Mouse (Mus musculus) adrenal gland, adult 8-10 months (tissue): ENCODE results near the gene Fv1. TPM values are rescaled to one million over a fixed set of nuclear protein-coding genes. Genes with fewer than 3 reads are reported as not detected.
A peak's percentile ranks its signal among the peaks of the same experiment; 100 is the strongest.
"Not testable (repeated sequence)": the region's sequence is repeated elsewhere in the genome, so short reads cannot be mapped to it uniquely, and the experiment has no call there.

ENCODE experiments used
- DNase-seq: peaks from one replicate; pipeline ENCODE4 v3.0.0; 2022
- total RNA-seq, 4 experiments: library from RNA; stranded (reverse); gene quantifications; 2 replicates each; pipeline ENCODE4 v1.2.4; 2022

Fv1 gene
- 10 to 100 TPM; 10.8 to 16.2 (median 13.3) TPM for total RNA-seq

GRCm38 (mm10) chr4:147868450-147869031 is at the start of gene Fv1, which contains the start of gene Miip:
TSS of gene Fv1 (plus strand) at chr4:147868979.
TSS of gene Miip (minus strand) at chr4:147868816.
- DNase-seq: peak; percentile 97

DNA sequence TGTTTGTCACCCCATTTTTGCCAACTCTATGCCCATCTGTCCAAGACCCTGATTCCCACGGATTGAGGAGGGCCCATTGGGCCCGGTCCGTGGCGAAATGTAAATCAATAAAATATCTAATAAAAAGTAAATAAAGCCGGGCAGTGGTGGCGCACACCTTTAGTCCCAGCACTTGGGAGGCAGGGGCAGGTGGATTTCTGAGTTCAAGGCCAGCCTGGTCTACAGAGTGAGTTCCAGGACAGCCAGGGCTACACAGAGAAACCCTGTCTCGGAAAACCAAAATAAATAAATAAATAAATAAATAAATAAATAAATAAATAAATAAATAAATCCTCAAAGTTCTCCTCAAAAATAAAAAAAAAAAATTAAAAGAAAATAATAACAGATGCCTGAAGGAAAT is 49.1 kb upstream of the Fv1 start:
- not testable (repeated sequence) for DNase-seq

- DNase-seq: not testable (repeated sequence)
These were observed 47.4 kb upstream of the Fv1 start for GRCm38 (mm10) chr4:147821414-147821813.

GRCm38 (mm10) chr4:147824389-147824788 is 44.4 kb upstream of the Fv1 start:
- DNase-seq: no peak

DNA sequence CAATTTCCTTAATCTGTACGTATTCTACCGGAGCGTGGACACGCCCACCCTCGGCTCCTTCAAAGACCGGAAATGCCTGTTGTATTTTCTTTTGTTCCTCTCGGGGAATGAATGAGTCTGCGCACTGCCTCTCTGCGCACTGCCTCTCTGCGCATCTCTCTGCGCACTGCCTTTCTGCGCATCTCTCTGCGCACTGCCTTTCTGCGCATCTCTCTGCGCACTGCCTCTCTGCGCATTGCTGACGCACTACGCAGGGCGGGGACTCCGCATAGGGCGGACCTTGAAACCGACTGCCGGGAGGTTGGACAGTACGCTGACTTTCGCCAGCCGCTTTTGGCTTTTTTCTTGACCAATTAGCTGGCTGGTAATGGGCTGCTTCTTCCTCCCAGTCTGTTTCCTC is 29.5 kb upstream of the Fv1 start:
- not testable (repeated sequence) for DNase-seq

GRCm38 (mm10) chr4:147842871-147843270 is 25.9 kb upstream of the Fv1 start:
- no peak for DNase-seq

- DNase-seq: peak; percentile 63
These were observed 20.9 kb upstream of the Fv1 start, which contains the start of gene Zfp933 for GRCm38 (mm10) chr4:147847614-147848583. TSS of gene Zfp933 (minus strand) at chr4:147848366.

DNA sequence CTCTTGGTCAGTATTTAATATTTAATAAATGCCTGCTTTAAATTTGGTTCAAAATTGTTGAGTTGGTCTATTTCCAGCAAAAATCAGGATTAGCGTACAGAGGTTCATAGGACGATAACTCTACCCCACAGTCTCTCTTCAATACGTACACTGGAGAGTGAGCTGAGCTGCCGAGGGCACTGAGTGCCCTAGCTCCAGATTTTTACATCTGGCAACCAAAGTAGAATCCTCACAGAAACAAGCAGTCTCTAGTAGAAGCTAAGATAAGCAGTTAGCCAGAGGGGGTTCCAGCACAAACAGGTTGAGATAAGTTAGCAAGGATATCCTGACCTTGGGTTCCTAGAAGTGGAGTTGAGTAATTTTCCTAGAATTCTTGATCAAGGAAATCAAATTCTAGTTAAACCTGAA is 20.2 kb upstream of the Fv1 start:
- DNase-seq: no peak

- DNase-seq: no peak
These were observed 18.0 kb upstream of the Fv1 start for GRCm38 (mm10) chr4:147850776-147851175.

DNA sequence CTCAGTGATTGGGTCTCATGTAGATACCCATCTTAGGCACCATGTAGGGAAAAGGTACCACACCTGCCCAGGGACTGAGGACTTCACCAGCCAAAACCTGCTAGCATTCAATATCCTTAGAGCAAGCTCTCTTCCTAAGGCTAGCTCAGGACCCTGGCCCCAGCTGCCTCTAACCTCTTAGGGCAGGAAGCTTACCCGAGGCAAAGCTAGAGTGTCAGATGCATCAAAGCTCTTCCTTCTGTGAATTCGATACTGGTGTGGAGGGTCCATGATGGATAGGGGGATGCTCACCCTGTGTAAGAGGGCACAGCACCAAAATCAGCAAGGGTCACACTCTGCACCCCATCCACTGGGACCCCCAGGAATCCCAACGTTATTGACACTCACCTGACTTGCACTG is 6.7 kb upstream of the Fv1 start:
- DNase-seq: no peak

GRCm38 (mm10) chr4:147865651-147866050 is 3.1 kb upstream of the Fv1 start:
- no peak for DNase-seq

- no peak for DNase-seq
These were observed 2.7 kb upstream of the Fv1 start for GRCm38 (mm10) chr4:147866056-147866455.

DNA sequence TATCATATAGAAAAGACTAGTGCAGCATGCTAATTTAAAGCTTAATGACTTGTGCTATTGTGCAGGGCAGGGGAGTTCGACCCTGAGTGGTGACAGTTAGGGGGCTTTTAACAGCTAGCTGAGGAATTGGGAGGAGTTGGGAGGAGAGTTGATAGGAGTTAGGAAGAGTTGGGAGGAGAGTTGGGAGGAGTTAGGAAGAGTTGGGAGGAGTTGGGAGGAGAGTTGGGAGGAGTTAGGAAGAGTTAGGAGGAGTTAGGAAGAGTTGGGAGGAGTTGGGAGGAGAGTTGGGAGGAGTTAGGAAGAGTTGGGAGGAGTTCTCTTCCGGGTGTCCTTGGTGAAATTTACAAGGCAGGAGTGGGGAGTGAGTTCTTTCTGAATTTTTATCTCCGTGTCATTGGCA is 2.0 kb upstream of the Fv1 start:
- DNase-seq: not testable (repeated sequence)

DNA sequence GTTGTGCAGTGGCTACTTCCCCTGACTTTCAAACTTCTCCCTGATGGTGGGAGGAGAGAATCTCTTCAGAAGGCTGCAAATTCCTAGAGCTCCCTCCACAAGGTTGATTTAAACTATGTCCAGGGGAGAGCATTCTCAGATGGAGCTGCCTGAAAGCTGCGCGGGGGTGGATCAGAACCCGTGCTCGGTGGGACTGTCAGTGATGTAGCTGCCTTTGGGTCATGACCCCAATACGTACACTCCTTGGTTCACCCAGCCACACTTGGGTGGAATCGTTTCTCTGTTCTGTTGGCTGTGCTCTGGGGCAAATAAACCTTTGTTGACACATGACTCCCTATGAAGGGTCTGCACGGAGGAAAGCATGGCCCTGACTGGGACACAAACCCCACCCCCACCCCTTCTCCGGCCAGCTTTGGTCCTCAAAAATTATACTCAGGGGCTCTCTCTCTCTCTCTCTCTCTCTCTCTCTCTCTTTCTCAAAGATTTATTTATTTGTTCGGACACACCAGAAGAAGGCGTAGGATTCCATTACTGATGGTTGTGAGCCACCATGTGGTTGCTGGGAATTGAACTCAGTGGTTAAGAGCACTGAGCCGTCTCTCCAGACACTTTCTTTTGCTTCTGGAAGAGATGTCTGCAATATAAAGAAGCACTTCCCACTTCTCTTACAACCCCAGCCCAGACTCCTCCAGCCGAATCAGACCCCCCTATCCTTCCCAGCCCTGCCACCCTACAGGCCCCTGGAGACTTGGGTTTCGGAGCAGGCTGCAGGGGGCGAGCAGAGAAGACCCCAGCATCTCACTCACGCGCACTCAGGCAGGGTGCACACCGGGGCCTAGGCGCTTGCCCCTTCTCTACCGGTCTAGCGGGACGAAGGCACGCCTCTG is 973 bp upstream of the Fv1 start:
- no peak for DNase-seq

- no peak for DNase-seq
These were observed 459 bp downstream of the Fv1 start for GRCm38 (mm10) chr4:147869238-147869637.

DNA sequence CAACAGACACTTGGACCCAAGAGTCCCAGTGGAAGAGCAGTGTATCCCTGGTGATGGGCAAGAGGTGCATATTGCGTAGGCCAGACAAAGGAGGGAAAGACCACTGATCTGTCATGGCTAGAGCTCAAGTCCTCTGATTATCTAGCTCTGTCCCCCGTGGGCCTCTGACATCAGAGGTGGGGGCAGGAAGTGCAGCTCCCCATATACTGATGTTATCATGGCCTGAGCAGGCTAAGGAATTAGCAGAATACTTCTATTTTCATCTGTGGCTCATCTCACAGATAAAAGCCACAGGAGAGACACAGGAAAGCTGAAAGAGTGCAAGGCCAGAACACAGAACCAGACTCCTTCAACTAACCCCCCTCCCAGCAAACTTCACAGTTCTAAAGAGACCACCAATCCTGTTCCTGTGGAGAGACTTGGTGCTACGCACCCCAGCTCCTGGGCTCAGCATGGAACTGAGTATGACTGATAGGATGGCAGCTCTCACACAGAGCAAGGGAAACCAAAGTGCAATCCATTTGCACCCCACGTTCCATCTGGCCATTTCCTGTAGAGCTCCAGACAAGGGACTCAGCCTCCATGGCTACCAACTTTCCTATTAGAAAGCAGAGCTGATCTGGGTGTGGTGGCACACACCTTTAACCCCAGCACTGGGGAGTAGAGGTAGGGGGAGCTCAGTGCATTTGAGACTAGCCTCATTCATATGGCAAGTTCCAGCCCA is 7.2 kb downstream of the Fv1 start:
- DNase-seq: no peak

- DNase-seq: no peak
These were observed 9.8 kb downstream of the Fv1 start for GRCm38 (mm10) chr4:147878537-147878936.

- no peak for DNase-seq
These were observed 10.7 kb downstream of the Fv1 start for GRCm38 (mm10) chr4:147879456-147879855.

GRCm38 (mm10) chr4:147879865-147880264 is 11.1 kb downstream of the Fv1 start:
- no peak for DNase-seq

DNA sequence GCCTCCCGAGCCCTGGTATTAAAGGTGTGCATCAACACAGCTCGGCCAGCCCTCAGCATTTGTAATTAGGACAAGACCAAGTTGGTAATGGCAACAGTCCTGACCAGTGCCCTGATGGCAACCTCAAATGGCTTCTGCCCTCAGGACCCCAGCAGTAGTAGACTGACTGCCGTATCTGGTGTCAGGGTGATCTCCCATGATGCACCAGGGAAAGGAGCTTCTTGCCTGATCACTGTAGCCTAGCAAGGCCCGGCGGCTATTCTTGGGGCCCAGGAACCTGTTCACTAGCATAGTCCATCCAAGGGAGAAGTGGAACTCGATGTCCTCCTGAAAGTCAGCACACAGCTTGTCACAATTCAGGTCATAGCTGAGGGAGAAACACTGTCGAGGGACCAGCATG is 13.0 kb downstream of the Fv1 start:
- no peak for DNase-seq

DNA sequence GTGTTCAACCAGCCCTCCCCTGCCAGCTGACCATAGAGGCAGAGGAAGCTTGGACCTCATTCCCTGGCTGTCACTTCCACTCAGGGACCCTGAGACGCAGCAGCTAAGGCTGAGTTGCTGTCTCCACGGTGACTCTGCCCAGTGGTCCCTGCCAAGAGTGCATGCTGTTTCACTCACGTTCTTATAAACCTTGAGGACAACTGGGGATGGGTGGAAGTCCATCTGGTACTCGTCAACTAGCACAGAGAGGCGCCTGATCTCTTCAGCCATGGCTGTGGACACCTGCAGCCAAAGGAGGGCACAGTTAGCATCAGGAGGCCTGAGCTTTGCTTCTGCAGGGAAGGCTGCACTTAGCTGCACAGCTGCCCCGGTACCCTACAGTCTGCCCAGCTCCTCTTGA is 14.3 kb downstream of the Fv1 start:
- DNase-seq: no peak

- DNase-seq: no peak
These were observed 15.4 kb downstream of the Fv1 start for GRCm38 (mm10) chr4:147884138-147884537.
